Mouse (Mus musculus): ENCODE results near the gene Ddb2.

DNA sequence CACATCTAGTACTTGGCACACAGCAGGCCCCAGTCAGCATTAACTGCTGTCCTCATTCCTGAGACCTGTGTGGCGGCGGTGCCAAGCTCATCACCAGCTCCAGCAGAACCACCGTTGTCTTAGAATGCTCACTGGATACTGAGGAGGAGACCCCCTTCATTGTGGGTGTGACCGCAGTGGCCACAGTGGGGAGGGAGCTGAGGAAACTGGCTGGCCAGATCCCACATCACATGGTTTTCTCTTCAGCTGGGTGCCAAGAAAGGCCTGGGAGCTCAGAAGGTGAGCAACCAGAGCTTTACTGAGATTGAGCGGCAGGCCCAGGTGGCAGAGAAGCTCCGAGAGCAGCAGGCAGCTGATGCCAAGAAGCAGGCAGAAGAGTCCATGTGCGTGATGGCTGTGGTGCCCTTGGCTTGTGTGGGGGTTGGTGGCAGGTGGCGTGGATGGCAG is 32.9 kb upstream of the Ddb2 start:
- no peak for TF ChIP-seq CTCF (IDR thresholded peaks at IDR 0.05; ENCODE audit: borderline replicate concordance, insufficient read depth, low read length)
- TF ChIP-seq POLR2A (IDR thresholded peaks at IDR 0.05; ENCODE audit: low read depth, low read length): no peak

All from embryonic fibroblast, embryonic 13.5 days (primary cell).